Mouse (Mus musculus) kidney, embryonic 14.5 days (tissue): ENCODE data around the gene Lrrc45. TPM values are rescaled to one million over a fixed set of nuclear protein-coding genes. Genes with fewer than 3 reads are reported as not detected.

Source experiments
- ATAC-seq: fragments of 200-750 bp; cut with Nextera tagmentation; 2 replicates; pipeline ENCODE4 v1.8.0; 2017; ENCODE audit warnings: moderate number of reproducible peaks, mild to moderate bottlenecking, moderate TSS enrichment, moderate library complexity; ENCODE audit not compliant: low FRiP score, low TSS enrichment
- H3K27ac ChIP-seq: fragments of 300-500 bp; sonication (generic); 2 replicates; pipeline ENCODE4 v1.5.1; 2014; ENCODE audit warnings: low read depth, mild to moderate bottlenecking, low read length, moderate library complexity, mixed read lengths
- H3K27me3 ChIP-seq: fragments of 300-500 bp; sonication (generic); 2 replicates; pipeline ENCODE4 v1.6.1; 2014; ENCODE audit warnings: mild to moderate bottlenecking, low read length; ENCODE audit not compliant: control insufficient read depth, insufficient read depth
- H3K36me3 ChIP-seq: fragments of 300-500 bp; sonication (generic); 2 replicates; pipeline ENCODE4 v1.6.1; 2014; ENCODE audit warnings: low read length, mixed read lengths; ENCODE audit not compliant: control insufficient read depth, insufficient read depth
- H3K4me1 ChIP-seq: fragments of 300-500 bp; sonication (generic); 2 replicates; pipeline ENCODE4 v1.6.1; 2014; ENCODE audit warnings: low read length, mixed read lengths; ENCODE audit not compliant: control insufficient read depth, insufficient read depth
- H3K4me2 ChIP-seq: fragments of 300-500 bp; sonication (generic); replicated peaks from 2 replicates; pipeline ENCODE4 v1.6.1; 2014; ENCODE audit warnings: low read depth, mild to moderate bottlenecking, low read length
- H3K4me3 ChIP-seq: fragments of 300-500 bp; sonication (generic); 2 replicates; pipeline ENCODE4 v1.5.1; 2014; ENCODE audit warnings: mild to moderate bottlenecking, low read length
- H3K9ac ChIP-seq: fragments of 300-500 bp; sonication (generic); 2 replicates; pipeline ENCODE4 v1.6.1; 2014; ENCODE audit warnings: low read depth, mild to moderate bottlenecking, low read length, moderate library complexity
- H3K9me3 ChIP-seq: fragments of 300-500 bp; sonication (generic); 2 replicates; pipeline ENCODE4 v1.6.1; 2016; ENCODE audit warnings: low read length; ENCODE audit not compliant: control insufficient read depth
- WGBS: fragments of 180-500 bp; shearing (Covaris S2); extraction: QIAGEN DNeasy Blood & Tissue Kit; methylation state at CpG from one replicate; pipeline ENCODE4 v1.1.7; 2014; 5-methylcytosine and 5-hydroxymethylcytosine counted together
- polyA plus RNA-seq: library from polyadenylated mRNA; unstranded; fragments of >200 nt; fragmentation: Nextera tagmentation; extraction: Ambion mirVana; gene quantifications from 2 replicates; pipeline ENCODE4 v1.2.1, GENCODE M21; 2014

Gene Lrrc45
- polyA plus RNA-seq, 1 experiment from 2014 or later: 43.1 TPM

DNA sequence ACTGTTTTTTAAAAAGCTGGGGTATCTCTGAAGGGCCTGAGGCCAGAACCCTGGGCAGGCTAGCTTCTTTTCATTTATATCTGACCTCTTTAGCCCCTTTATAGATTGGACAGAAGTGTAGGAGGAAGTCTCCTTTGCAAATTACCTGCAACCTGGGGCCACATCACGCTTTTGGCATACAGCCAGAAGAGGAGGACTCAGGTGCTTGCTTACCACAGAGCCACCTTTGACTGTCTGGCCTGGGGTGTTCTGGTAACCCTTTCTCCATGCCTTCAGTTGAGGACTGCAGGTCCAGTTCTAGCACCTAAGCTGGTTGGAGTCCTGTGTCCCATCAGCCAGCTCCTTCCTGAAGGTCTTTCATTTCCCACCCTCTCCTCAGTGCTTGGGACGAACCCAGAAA, 4.2 kb upstream of the Lrrc45 start:
- Histone ChIP-seq H3K9ac (no peak overlapping the region), H3K4me2 (no peak overlapping the region), H3K4me3 (no peak overlapping the region), H3K4me1 (peaks cover 48% of the 10 kb centered on the region), H3K36me3 (peaks cover 18% of the 10 kb centered on the region), H3K27me3 (no peaks in the 10 kb centered on the region), H3K27ac (peak overlapping the region; percentile 4; the same call in 1 of the 2 replicates), H3K9me3 (no peaks in the 10 kb centered on the region)
- WGBS: 65% methylated on average over 2 of the region's 2 CpGs
- ATAC-seq: no peak

- no peak for ATAC-seq
- Histone ChIP-seq H3K4me1 (peaks cover 42% of the 10 kb centered on the region), H3K36me3 (peaks cover 24% of the 10 kb centered on the region), H3K4me2 (no peak overlapping the region), H3K9ac (peak overlapping the region; percentile 34; the same call in 1 of the 2 replicates), H3K4me3 (no peak overlapping the region), H3K27me3 (no peaks in the 10 kb centered on the region), H3K27ac (peak overlapping the region; percentile 24; the same call in 1 of the 2 replicates), H3K9me3 (no peaks in the 10 kb centered on the region)
- WGBS: 37% methylated on average over 5 of the region's 5 CpGs
These were observed 3.1 kb upstream of the Lrrc45 start for GRCm38 (mm10) chr11:120710672-120711071.

DNA sequence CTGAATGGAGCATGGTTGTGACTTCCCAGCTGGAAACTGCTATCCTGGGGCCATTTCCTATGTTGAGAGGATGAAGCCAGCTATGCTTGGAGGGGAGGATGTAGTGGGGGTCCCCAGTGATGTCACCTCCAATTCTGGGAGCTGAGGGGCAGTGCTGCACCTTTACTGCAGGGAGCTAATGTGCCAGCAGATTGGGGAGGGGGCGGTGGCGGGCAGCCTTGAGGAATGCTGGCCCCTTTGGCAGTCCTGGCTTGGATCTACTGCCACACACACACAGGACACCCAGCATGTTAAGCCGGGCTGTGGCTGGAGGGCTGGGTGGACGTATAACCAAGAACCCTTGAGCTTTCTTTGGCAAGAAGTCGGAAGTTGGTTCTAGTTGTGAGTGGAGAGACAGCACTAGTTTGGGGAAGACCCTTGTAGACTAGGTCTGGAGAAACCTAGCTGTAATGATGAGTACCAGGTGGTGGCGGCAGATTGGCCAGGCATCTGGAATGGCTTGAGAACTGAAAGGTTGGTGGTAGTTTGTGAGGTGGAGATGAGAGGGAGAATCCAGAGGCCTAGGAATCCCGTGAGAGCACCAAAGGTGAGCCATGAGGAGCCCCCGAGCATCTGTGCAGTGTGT, 1.6 kb upstream of the Lrrc45 start:
- Histone ChIP-seq H3K4me3 (no peak overlapping the region; the same call in 1 of the 2 replicates), H3K4me2 (no peak overlapping the region; the same call in 1 of the 2 replicates), H3K27me3 (no peaks in the 10 kb centered on the region), H3K9me3 (no peaks in the 10 kb centered on the region), H3K36me3 (peaks cover 32% of the 10 kb centered on the region), H3K4me1 (peaks cover 28% of the 10 kb centered on the region), H3K27ac (no peak overlapping the region), H3K9ac (no peak overlapping the region)
- ATAC-seq: no peak
- 64% methylated on average over 8 of the region's 8 CpGs for WGBS

- peak overlapping the region; percentile 76; the same call in 1 of the 2 replicates for H3K27ac ChIP-seq
These were observed 755 bp upstream of the Lrrc45 start for GRCm38 (mm10) chr11:120712771-120713568.

GRCm38 (mm10) chr11:120714546-120714945, 821 bp downstream of the Lrrc45 start:
- Histone ChIP-seq H3K9ac (peak overlapping the region; percentile 76), H3K9me3 (no peaks in the 10 kb centered on the region), H3K27me3 (no peaks in the 10 kb centered on the region), H3K36me3 (peaks cover 45% of the 10 kb centered on the region), H3K4me3 (peak overlapping the region; percentile 60), H3K4me1 (peaks cover 19% of the 10 kb centered on the region), H3K27ac (no peak overlapping the region), H3K4me2 (peak overlapping the region; percentile 96)
- ATAC-seq: no peak
- WGBS: 48% methylated on average over 10 of the region's 10 CpGs

More at GRCm38 (mm10) chr11:120712771-120713568, 755 bp upstream of the Lrrc45 start:
- Histone ChIP-seq H3K9me3 (no peaks in the 10 kb centered on the region), H3K4me2 (peak overlapping the region; percentile 97), H3K4me1 (peaks cover 19% of the 10 kb centered on the region), H3K27me3 (no peaks in the 10 kb centered on the region), H3K9ac (peak overlapping the region; percentile 71), H3K36me3 (peaks cover 39% of the 10 kb centered on the region), H3K4me3 (peak overlapping the region; percentile 60)
- peak; percentile 63 for ATAC-seq
- WGBS: under 1% methylated on average over 38 of the region's 38 CpGs

DNA sequence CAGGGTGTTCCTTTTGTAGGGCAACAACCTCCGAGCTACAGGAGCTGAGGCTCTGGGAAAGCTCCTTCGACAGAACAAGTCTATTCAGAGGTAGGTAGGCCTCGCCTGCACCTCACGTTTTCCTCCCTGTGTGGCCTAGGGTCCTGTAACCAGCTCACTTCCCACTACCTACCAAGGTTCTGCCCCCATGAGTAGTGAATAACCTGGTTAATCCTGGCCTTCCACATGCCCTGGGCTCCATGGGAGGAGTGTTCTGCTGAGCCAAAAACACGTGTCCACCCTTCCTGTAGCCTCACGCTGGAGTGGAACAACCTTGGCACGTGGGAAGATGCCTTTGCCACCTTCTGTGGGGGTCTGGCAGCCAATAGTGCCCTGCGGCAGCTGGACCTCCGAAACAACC, 1.4 kb downstream of the Lrrc45 start:
- H3K9ac ChIP-seq: 0 out of 2 replicates have a peak overlapping the region, but pooled peaks have one; percentile 76
- H3K27ac ChIP-seq: no peak overlapping the region
- ATAC-seq: no peak
- no peak overlapping the region for H3K4me2 ChIP-seq
- no peaks in the 10 kb centered on the region for H3K9me3 ChIP-seq
- H3K36me3 ChIP-seq: peaks cover 42% of the 10 kb centered on the region
- peaks cover 16% of the 10 kb centered on the region for H3K4me1 ChIP-seq
- 95% methylated on average over 9 of the region's 9 CpGs for WGBS
- no peak overlapping the region for H3K4me3 ChIP-seq
- H3K27me3 ChIP-seq: no peaks in the 10 kb centered on the region

DNA sequence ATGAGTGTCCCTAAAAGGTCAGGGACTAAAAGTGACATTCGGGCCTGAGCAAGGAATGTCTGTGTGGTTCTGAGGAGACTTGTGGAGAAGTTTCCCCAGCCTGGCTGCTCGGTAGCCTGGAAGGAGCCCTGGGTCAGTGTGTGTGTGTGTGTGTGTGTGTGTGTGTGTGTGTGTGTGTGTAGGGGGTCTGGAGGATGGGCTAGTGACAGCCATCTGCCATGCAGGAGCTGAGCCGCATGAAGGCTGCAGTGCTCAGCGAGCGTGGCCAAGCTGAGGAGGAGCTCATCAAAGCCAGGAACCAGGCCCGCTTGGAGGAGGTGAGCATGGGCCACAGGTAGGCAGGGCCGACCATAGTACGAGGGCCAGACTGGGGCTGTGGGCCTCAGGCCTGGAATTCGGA, 5.5 kb downstream of the Lrrc45 start:
- Histone ChIP-seq H3K36me3 (peaks cover 36% of the 10 kb centered on the region), H3K9me3 (no peaks in the 10 kb centered on the region)
- 86% methylated on average over 9 of the region's 9 CpGs for WGBS

GRCm38 (mm10) chr11:120719841-120720376, 6.2 kb downstream of the Lrrc45 start:
- no peak overlapping the region for H3K27ac ChIP-seq
- H3K9ac ChIP-seq: no peak overlapping the region
- H3K4me1 ChIP-seq: peaks cover 10% of the 10 kb centered on the region
- ATAC-seq: no peak
- no peak overlapping the region for H3K4me2 ChIP-seq
- H3K36me3 ChIP-seq: peaks cover 36% of the 10 kb centered on the region
- H3K4me3 ChIP-seq: no peak overlapping the region
- H3K9me3 ChIP-seq: no peaks in the 10 kb centered on the region
- H3K27me3 ChIP-seq: no peaks in the 10 kb centered on the region
- 91% methylated on average over 13 of the region's 13 CpGs for WGBS

More for the DNA sequence above, 5.5 kb downstream of the Lrrc45 start:
- Histone ChIP-seq H3K4me2 (no peak overlapping the region), H3K4me3 (no peak overlapping the region), H3K27me3 (no peaks in the 10 kb centered on the region), H3K9ac (no peak overlapping the region), H3K27ac (no peak overlapping the region), H3K4me1 (peaks cover 17% of the 10 kb centered on the region)
- no peak for ATAC-seq
